Mouse (Mus musculus): Measurements from ENCODE around the gene Eef1g.

GRCm38 (mm10) chr19:9023021-9023778, 56.4 kb downstream of the Eef1g start:
- TF ChIP-seq CTCF (IDR thresholded peaks at IDR 0.05; ENCODE audit: extremely low read depth, insufficient read length, insufficient replicate concordance, low read depth, low read length) (no peak), POLR2A (IDR thresholded peaks at IDR 0.05; ENCODE audit: low read depth, low read length) (no peak)
